Mouse (Mus musculus) G1E (cell line): ENCODE results near the gene Ncapg2.

Experiments used
- CTCF ChIP-seq: IDR thresholded peaks from 2 replicates; pipeline ENCODE4 v1.5.1; 2012; ENCODE audit warnings: low read depth, low read length, inconsistent platforms, mixed read lengths
- POLR2AphosphoS5 ChIP-seq: IDR thresholded peaks from 2 replicates; pipeline ENCODE4 v1.6.1; 2012; ENCODE audit warnings: low read depth, low read length, inconsistent platforms; ENCODE audit not compliant: insufficient replicate concordance
- TAL1 ChIP-seq: conservative IDR thresholded peaks from 2 replicates; pipeline ENCODE4 v1.6.1; 2012; ENCODE audit warnings: low read depth, low read length, inconsistent platforms, mixed read lengths

- TF ChIP-seq CTCF (no peak), TAL1 (no peak), POLR2AphosphoS5 (no peak)
These were observed 9.7 kb downstream of the Ncapg2 start for GRCm38 (mm10) chr12:116414941-116415340.
